Mouse (Mus musculus) right cerebral cortex, adult 18-20 months (tissue): ENCODE results near the gene Kctd5.

ENCODE experiments used
- DNase-seq: peaks from one replicate; pipeline ENCODE4 v3.0.0; 2022; ENCODE audit warnings: mixed read lengths

The Kctd5 gene

DNA sequence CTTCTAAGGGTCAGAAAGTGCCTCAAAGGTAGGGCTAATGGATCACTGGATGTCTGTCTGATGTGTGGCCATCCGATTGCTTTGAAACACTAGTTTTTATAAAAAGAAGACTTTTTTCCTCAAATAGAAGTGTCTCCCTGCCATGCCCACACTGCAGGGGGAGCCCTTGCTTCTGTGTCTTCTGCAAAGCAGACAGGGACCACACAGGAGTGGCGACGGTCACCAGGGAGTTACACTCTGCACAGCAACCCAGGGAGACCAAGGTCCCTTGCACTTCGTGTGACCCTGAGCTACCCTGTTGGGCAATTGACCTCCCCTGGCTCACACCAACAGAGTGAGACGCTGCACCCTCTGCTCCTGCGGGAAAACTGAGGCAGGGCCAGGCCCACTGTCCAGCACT lies 36.3 kb downstream of the Kctd5 start:
- no peak for DNase-seq

DNA sequence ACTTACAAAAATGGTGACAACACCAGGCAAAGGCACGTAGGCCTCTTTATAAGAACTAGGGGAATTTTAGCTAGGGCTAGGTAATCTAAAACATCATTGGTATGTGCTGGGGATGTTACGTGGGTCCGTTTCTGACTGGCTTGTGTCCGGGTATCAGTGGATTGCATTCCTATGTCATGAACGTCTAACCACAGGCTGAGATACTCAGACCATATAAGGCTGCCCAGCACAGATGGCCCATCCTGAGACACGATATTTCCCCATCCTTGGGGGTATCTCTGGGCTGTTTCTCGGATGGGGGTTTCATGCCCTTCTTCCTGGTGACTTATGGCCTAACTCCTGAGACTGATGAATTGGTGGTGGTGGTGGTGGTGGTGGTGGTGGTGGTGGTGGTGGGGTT lies 38.2 kb downstream of the Kctd5 start:
- DNase-seq = no peak

- DNase-seq = no peak
Observed at GRCm38 (mm10) chr17:24030551-24030950, 42.7 kb downstream of the Kctd5 start.

GRCm38 (mm10) chr17:24029477-24029876 lies 43.8 kb downstream of the Kctd5 start:
- DNase-seq = no peak

DNA sequence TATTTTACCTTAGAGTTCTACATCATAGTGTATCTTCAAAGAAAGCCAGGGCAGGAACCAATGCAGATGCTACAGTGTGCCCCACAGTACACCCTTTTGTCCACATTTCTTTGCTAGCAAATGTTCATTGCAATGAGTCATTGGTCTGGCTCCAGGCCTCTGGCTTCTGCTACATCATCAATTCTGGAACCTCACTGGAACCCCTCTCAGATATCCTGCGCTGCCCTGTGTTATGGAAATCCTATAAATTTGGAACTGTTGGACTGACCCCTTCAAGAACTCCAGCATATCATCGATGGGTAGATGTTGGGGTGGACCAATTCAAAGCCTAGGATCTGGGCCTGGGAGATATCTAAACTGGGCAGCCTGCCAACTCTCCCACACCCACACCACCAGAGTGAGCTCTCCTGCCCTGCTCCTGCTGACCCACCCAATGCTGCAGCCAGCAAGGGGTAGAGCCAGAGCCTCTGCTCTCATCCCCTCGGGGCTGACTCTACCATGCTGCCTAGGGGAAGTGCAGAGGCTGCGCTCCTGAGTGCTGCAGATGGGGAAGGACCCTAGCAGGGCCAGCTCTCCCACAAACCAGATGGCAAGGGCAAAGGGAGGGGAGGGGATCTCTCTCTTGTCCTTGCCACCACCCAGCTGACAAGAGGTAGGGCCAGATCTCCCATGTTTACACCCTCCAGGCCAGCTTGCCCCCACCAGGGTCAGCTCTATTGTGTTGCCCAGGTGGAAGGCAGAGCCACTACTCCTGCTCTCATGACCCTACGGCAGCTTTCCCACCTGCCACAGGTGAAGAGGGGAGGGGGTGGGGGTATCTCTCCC lies 51.7 kb downstream of the Kctd5 start:
- no peak for DNase-seq

GRCm38 (mm10) chr17:24020696-24021095 lies 52.6 kb downstream of the Kctd5 start:
- DNase-seq = no peak

- no peak for DNase-seq
Observed at GRCm38 (mm10) chr17:24015727-24016126, 57.6 kb downstream of the Kctd5 start.

- DNase-seq = no peak
Observed at GRCm38 (mm10) chr17:24014433-24014965, 58.8 kb downstream of the Kctd5 start.

GRCm38 (mm10) chr17:24012921-24013320 lies 60.4 kb downstream of the Kctd5 start:
- DNase-seq = no peak

GRCm38 (mm10) chr17:24009617-24010016 lies 63.7 kb downstream of the Kctd5 start:
- DNase-seq = no peak

- DNase-seq = no peak
Observed at GRCm38 (mm10) chr17:24008105-24008504, 65.2 kb downstream of the Kctd5 start.

DNA sequence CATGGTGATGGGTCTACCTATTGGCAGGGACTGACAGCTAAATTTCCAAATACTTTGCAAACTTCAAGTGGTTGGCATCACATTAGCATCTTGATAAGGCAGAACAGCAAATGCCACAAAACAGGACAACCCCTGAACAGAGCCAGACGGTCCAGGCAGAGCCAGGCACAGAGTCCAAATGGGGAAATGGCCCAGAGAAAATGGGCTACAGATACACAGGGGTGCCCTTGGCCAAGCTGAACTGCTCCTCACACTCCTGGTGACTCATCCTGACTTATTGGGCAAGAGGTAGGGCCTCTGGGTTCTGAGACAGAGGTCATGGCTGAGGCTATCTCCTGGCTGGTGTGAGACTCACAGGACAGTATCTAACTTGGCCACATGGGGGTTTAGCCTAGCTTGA lies 65.9 kb downstream of the Kctd5 start:
- no peak for DNase-seq

DNA sequence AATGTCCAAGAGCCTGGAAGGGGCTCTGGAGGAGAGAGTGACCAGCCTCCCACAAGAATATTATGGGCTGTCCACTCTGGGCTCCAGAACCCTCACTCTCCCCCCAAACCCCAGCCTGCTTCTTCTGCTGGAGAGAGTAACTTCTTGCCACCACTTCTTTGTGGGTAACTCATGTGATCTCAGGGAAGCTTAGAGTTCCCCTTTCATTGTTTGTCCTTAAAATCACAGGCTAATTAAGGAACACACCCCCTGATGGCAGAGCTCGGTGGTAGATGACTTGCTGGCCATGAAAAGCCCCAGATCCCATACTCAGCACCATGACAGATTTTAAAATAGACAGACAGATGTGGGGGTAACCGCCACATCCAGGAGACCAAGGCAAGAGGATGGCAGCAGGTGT lies 66.4 kb downstream of the Kctd5 start:
- DNase-seq = no peak

DNA sequence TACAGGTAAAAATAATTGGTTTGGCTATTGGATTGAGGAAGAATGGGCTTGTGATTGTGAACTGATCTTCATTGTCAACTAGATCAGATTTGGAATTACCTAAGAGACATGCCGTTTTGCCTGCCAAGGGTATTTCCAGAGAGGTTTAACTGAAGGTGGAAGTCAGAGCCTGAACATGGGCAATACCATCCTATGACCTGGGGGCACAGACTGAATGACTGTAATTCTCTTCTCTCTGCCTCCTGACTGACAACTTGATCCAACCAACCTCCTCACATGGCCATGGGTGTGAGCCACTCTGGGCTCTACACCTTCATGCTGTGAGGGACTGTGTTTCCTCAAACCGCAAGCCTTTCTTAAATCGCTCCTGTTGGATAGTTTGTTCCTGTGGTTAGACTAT lies 68.2 kb downstream of the Kctd5 start:
- no peak for DNase-seq

DNA sequence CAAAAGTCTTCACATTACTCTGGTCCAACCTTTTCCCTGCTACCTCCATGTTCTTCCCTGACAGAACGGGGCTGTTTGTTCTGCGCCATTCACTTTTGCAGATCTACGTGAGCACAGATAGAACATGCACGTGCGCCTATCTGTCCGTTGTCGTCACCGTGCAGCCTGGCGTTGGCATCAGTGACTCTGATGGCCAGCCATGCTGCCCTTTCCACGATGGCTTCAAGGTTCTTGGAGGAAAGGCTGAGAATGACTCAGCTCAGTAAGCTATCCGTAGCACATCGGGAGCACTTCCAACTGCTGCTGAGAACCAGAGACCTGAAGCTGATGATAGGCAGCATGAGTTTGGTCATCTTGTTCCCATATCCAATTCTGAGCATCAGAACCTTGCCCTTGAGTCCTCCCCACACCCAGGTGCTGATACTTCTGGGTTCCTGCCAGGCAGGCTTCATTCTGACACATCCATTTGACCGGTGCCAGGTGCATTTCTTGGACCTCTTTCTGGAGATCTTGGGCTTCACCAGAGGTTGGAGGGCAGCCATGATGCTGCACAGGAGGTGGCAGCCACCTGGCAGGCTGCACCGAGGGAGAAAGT lies 69.1 kb downstream of the Kctd5 start:
- no peak for DNase-seq

GRCm38 (mm10) chr17:24000404-24000803 lies 72.9 kb downstream of the Kctd5 start:
- peak; percentile 91 for DNase-seq

DNA sequence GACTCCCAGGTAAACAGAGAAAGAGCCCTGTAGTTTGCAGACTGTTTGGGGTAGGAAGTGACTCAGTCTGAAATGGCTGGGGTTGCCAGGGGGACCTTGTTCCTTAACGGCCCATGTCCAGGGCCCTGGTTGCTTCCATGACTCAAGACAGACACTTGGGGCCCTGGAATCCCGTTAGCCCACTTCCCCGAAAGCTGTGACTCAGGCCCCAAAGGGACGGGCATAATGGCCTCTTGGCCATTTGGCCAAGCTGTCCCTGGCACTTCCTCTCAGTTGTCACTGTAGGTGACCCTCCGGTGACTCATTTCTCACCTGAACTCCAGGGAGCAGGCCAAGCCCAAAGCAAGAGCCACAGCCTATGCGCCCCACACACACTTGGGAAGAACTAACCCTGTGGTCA lies 74.9 kb downstream of the Kctd5 start:
- DNase-seq = no peak

DNA sequence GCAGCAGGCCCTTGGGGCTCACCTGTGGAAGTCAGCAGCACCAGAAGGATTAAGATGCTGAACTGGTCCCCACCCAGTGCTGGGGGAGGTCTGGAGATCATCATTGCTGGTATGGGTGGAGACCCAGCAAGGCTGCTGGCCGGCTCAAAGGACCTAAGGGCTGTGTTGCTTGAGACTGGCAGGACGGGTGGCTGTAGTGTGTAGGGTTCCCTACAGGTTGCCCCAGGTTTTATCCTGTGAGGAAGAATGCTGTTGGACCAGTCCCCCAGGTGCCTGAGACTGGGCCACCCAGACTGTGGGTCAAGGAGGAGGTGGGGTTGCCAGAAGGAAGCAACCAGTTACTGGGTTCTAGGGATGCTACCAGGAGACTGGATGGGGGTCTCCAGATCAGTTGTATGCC lies 75.4 kb downstream of the Kctd5 start, which contains the start of gene Prss22:
Gene Prss22 (minus strand): TSS at position 200 of the 400 bp plus-strand sequence.
- no peak for DNase-seq
